Mouse (Mus musculus) hematopoietic stem cell, adult 5-6 weeks (primary cell): ENCODE data around the gene Pnmal2. TPM values are rescaled to one million over a fixed set of nuclear protein-coding genes. Genes with fewer than 3 reads are reported as not detected.

Experiments
- ATAC-seq, 2 experiments: fragments of 125-278 bp in 1 of 2; replicated peaks in 1 of 2; 2 replicates each; pipeline ENCODE4 v1.8.0; 2016 to 2017; ENCODE audit warnings: inconsistent platforms in 2 of 2, mild to moderate bottlenecking in 2 of 2, moderate number of reproducible peaks in 2 of 2, low read depth in 1 of 2, moderate TSS enrichment in 1 of 2; ENCODE audit not compliant: low FRiP score in 2 of 2, poor library complexity in 2 of 2, severe bottlenecking in 2 of 2, insufficient read depth in 1 of 2, low TSS enrichment in 1 of 2
- total RNA-seq: library from RNA; stranded (forward); fragments of 172-1452, 232-1000 nt; gene quantifications from 2 replicates; pipeline ENCODE4 v1.2.3, GENCODE M21; 2017

The Pnmal2 gene
- total RNA-seq, 1 experiment from 2014 or later = not detected

DNA sequence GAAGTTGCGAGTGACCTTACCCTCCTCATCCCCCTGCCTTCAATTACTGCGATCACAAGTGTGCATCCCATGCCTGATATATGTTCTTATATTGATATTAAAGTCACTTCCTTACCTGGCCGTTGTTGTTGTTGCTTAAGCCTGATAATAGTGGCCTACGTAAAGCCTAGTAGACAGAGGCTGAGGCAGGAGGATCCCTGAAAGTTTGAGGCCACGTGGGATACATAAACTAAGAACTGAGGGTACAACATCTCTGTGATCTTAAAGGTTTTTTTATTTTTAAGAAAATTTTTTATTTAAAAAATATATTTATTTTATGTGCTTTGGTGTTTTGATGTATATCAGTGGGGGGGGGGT lies 47.9 kb downstream of the Pnmal2 start, which contains the start of gene Ccdc8:
Gene Ccdc8 (plus strand): TSS at position 258 of the 357 bp plus-strand sequence.
- ATAC-seq = no peak

- peak; percentile 88 to 91 for ATAC-seq
Observed at GRCm38 (mm10) chr7:16993651-16994399, 49.3 kb downstream of the Pnmal2 start.

DNA sequence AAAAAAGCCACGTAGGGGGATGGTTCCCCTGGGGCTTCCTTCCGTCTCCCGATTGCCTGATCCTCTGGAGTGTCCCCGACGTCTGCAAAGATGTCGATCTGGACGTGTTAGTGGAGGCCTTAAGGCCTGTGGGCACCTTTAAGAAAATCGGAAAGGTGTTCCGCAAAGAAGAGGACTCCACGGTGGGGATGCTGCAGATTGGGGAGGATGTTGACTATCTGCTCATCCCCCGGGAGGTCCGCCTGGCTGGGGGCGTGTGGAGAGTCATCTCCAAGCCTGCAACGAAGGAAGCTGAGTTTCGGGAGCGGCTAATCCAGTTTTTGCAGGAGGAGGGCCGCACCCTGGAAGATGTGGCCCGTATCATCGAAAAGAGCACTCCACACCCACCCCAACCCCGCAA lies 49.9 kb downstream of the Pnmal2 start:
- no peak for ATAC-seq

DNA sequence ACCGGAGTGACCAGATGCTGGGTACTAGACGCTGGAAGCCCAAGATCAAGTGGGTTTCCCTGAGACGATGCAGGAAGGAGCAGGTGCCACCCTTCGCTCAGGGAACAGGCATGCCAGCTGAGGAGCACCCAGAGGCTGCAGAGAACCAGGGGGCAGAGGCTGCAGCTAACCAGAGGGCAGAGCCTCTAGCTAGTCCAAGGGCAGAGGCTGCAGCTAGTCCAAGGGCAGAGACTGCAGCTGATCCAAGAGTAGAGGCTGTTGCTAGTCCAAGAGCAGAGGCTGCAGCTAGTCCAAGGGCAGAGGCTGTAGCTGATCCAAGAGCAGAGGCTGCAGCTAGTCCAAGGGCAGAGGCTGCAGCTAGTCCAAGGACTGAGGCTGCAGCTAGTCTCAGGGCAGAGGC lies 50.9 kb downstream of the Pnmal2 start:
- ATAC-seq = no peak

Other genes starting within 250 kb of the Pnmal2 start
- not detected in 2 replicates for gene Ceacam9, start 222.8 kb upstream of the Pnmal2 start, total RNA-seq
- 43.2 and 67.9 TPM in 2 replicates for gene Ap2s1, start 206.3 kb upstream of the Pnmal2 start, total RNA-seq
- 41.8 and 49.6 TPM in 2 replicates for gene Slc1a5, start 163.3 kb upstream of the Pnmal2 start, total RNA-seq
- 50.9 and 54.5 TPM in 2 replicates for gene Strn4, start 128.8 kb upstream of the Pnmal2 start, total RNA-seq
- gene Fkrp, start 128.0 kb upstream of the Pnmal2 start, total RNA-seq = 8.7 and 15.6 TPM in 2 replicates
- gene Prkd2, start 101.8 kb upstream of the Pnmal2 start, total RNA-seq = 22.3 and 30.6 TPM in 2 replicates
- 0.99 TPM in 1 of 2 replicates, not detected in the other for gene Dact3, start 69.4 kb upstream of the Pnmal2 start, total RNA-seq
- gene Gng8, start 52.9 kb upstream of the Pnmal2 start, total RNA-seq = 0.25 TPM in 1 of 2 replicates, not detected in the other
- 1.3 and 3.7 TPM in 2 replicates for gene Ptgir, start 38.2 kb upstream of the Pnmal2 start, total RNA-seq
- gene Calm3, start 20.6 kb upstream of the Pnmal2 start, total RNA-seq = 391 and 520 TPM in 2 replicates
- not detected in 2 replicates for gene Pnmal1, start 15.0 kb downstream of the Pnmal2 start, total RNA-seq
- 0.99 and 1.6 TPM in 2 replicates for gene Gm42372, start 38.4 kb downstream of the Pnmal2 start, total RNA-seq
- 12.1 and 13.4 TPM in 2 replicates for gene Ccdc8, start 48.0 kb downstream of the Pnmal2 start, total RNA-seq
- gene Ppp5c, start 83.2 kb downstream of the Pnmal2 start, total RNA-seq = 80.2 and 111 TPM in 2 replicates
- 1.0 and 6.9 TPM in 2 replicates for gene Hif3a, start 117.7 kb downstream of the Pnmal2 start, total RNA-seq
- 0.20 and 0.88 TPM in 2 replicates for gene Psg16, start 129.4 kb downstream of the Pnmal2 start, total RNA-seq
- not detected in 2 replicates for gene Ceacam3, start 205.6 kb downstream of the Pnmal2 start, total RNA-seq